Mouse (Mus musculus): Measurements from ENCODE around the gene Arid4a.

The Arid4a gene

DNA sequence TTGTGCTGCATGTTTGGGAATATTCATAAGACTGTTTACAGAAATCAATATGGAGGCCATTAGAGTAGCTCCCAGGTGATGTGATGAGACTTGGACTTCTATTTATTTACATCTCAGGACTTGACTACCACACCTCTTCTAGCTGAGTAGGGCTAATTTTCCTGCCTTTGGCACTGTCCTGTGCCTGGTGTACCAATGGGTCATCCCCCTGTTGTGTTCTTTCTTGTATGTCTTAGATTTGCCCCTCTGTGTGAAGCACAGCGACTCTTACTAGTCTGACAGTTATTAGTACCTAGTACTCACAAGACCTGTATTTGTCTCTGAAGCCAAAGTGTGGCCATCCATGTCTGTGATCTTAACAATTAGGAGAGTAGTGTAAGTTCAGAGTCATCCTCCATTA lies 26.7 kb downstream of the Arid4a start:
- Histone ChIP-seq H3K36me3 (ENCODE audit: insufficient read depth, low read length) (peaks cover 80% of the 10 kb centered on the region), H3K4me3 (replicated peaks; ENCODE audit: low read length) (no peak overlapping the region), H3K4me1 (replicated peaks; ENCODE audit: low read depth, low read length) (peaks cover 41% of the 10 kb centered on the region), H3K9me3 (ENCODE audit: low read length) (no peaks in the 10 kb centered on the region), H3K27me3 (ENCODE audit: insufficient read depth, low read length) (no peaks in the 10 kb centered on the region)
- TF ChIP-seq NANOG (IDR thresholded peaks at IDR 0.05; ENCODE audit: borderline replicate concordance, low read length), result no peak
- TF ChIP-seq POU5F1 (IDR thresholded peaks at IDR 0.05; ENCODE audit: borderline replicate concordance, low read length), result no peak
- no peak for TF ChIP-seq CTCF (conservative IDR thresholded peaks at IDR 0.05; ENCODE audit: low read length)

DNA sequence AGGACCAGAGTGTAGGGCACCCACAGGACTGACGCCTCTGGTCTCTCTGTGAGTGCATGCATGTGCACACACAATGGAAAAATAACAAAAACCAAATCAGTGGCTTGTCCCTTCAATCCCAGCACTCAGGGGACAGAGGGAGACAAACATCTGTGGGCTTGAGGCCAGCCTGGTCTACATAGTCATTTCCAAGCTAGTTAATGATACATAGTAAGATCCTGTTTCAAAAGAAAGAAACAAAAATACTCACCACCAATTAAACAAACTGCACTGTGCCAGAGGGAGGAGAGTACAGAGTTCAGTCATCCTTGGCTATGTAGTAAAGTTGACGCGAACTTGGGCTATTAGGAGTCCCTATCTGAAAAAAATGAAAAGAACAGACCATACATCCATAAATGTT lies 27.8 kb downstream of the Arid4a start:
- Histone ChIP-seq H3K4me3 (replicated peaks; ENCODE audit: low read length) (no peak overlapping the region), H3K36me3 (ENCODE audit: insufficient read depth, low read length) (peaks cover 81% of the 10 kb centered on the region), H3K27me3 (ENCODE audit: insufficient read depth, low read length) (no peaks in the 10 kb centered on the region), H3K9me3 (ENCODE audit: low read length) (no peaks in the 10 kb centered on the region), H3K4me1 (replicated peaks; ENCODE audit: low read depth, low read length) (peaks cover 43% of the 10 kb centered on the region)
- no peak for TF ChIP-seq NANOG (IDR thresholded peaks at IDR 0.05; ENCODE audit: borderline replicate concordance, low read length)
- TF ChIP-seq CTCF (conservative IDR thresholded peaks at IDR 0.05; ENCODE audit: low read length), result no peak
- no peak for TF ChIP-seq POU5F1 (IDR thresholded peaks at IDR 0.05; ENCODE audit: borderline replicate concordance, low read length)

DNA sequence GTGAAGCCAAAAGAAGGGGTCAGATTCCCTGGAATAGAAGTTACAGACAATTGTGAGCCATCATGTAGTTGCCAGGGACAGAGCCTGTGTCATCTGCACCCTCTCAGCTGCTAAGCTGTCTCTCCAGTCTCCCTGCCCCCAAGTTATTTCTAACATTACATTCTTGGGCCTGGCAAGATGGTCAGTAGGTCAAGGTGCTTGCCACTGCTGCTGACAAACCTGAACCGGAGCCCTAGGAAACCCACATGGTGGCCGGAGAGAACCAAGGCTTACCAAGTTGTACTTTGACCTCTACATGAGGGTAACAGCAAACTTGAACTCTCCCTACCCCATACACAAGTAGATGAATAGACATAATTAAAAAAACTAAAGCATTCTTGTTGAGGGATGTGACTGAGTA lies 28.7 kb downstream of the Arid4a start:
- Histone ChIP-seq H3K36me3 (ENCODE audit: insufficient read depth, low read length) (peaks cover 77% of the 10 kb centered on the region), H3K9me3 (ENCODE audit: low read length) (no peaks in the 10 kb centered on the region), H3K4me1 (replicated peaks; ENCODE audit: low read depth, low read length) (peaks cover 37% of the 10 kb centered on the region), H3K4me3 (replicated peaks; ENCODE audit: low read length) (no peak overlapping the region), H3K27me3 (ENCODE audit: insufficient read depth, low read length) (no peaks in the 10 kb centered on the region)
- TF ChIP-seq CTCF (conservative IDR thresholded peaks at IDR 0.05; ENCODE audit: low read length) (no peak), POU5F1 (IDR thresholded peaks at IDR 0.05; ENCODE audit: borderline replicate concordance, low read length) (no peak), NANOG (IDR thresholded peaks at IDR 0.05; ENCODE audit: borderline replicate concordance, low read length) (no peak)

DNA sequence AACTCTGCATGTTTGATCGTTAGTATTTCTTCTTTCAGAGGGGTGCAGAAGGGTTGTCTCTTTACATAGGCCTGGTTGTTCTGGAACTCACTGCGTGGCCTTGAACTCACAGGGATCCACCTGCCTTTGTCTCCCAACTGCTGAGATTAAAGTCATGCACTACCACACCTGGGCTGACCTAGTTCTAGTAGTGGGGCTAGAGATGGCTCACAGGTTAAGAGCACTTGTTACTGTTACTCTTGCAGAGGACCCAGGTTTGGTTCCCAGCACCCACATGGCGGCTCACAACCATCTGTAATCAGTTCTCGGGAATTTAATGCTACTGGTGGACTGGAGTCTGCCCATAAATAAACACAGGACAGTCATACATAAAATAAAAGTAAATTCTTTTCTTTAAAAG lies 30.7 kb downstream of the Arid4a start:
- no peak overlapping the region for H3K4me3 ChIP-seq (replicated peaks; ENCODE audit: low read length)
- H3K36me3 ChIP-seq (ENCODE audit: insufficient read depth, low read length), result peaks cover 64% of the 10 kb centered on the region
- peaks cover 20% of the 10 kb centered on the region for H3K4me1 ChIP-seq (replicated peaks; ENCODE audit: low read depth, low read length)
- TF ChIP-seq CTCF (conservative IDR thresholded peaks at IDR 0.05; ENCODE audit: low read length) (no peak), POU5F1 (IDR thresholded peaks at IDR 0.05; ENCODE audit: borderline replicate concordance, low read length) (no peak), NANOG (IDR thresholded peaks at IDR 0.05; ENCODE audit: borderline replicate concordance, low read length) (no peak)
- H3K9me3 ChIP-seq (ENCODE audit: low read length), result no peaks in the 10 kb centered on the region
- H3K27me3 ChIP-seq (ENCODE audit: insufficient read depth, low read length), result no peaks in the 10 kb centered on the region

- TF ChIP-seq NANOG (IDR thresholded peaks at IDR 0.05; ENCODE audit: borderline replicate concordance, low read length) (no peak), POU5F1 (IDR thresholded peaks at IDR 0.05; ENCODE audit: borderline replicate concordance, low read length) (no peak), CTCF (conservative IDR thresholded peaks at IDR 0.05; ENCODE audit: low read length) (no peak)
- H3K27me3 ChIP-seq (ENCODE audit: insufficient read depth, low read length), result no peaks in the 10 kb centered on the region
- H3K4me1 ChIP-seq (replicated peaks; ENCODE audit: low read depth, low read length), result peaks cover 17% of the 10 kb centered on the region
- H3K9me3 ChIP-seq (ENCODE audit: low read length), result no peaks in the 10 kb centered on the region
- H3K4me3 ChIP-seq (replicated peaks; ENCODE audit: low read length), result no peak overlapping the region
- H3K36me3 ChIP-seq (ENCODE audit: insufficient read depth, low read length), result peaks cover 57% of the 10 kb centered on the region
Measured at GRCm38 (mm10) chr12:71047473-71048078, 31.8 kb downstream of the Arid4a start.

GRCm38 (mm10) chr12:71048117-71048516 lies 32.3 kb downstream of the Arid4a start:
- H3K4me3 ChIP-seq (replicated peaks; ENCODE audit: low read length), result no peak overlapping the region
- no peaks in the 10 kb centered on the region for H3K27me3 ChIP-seq (ENCODE audit: insufficient read depth, low read length)
- H3K9me3 ChIP-seq (ENCODE audit: low read length), result no peaks in the 10 kb centered on the region
- TF ChIP-seq NANOG (IDR thresholded peaks at IDR 0.05; ENCODE audit: borderline replicate concordance, low read length), result no peak
- TF ChIP-seq CTCF (conservative IDR thresholded peaks at IDR 0.05; ENCODE audit: low read length), result no peak
- no peak for TF ChIP-seq POU5F1 (IDR thresholded peaks at IDR 0.05; ENCODE audit: borderline replicate concordance, low read length)
- peaks cover 22% of the 10 kb centered on the region for H3K4me1 ChIP-seq (replicated peaks; ENCODE audit: low read depth, low read length)
- peaks cover 54% of the 10 kb centered on the region for H3K36me3 ChIP-seq (ENCODE audit: insufficient read depth, low read length)

- Histone ChIP-seq H3K36me3 (ENCODE audit: insufficient read depth, low read length) (peaks cover 49% of the 10 kb centered on the region), H3K27me3 (ENCODE audit: insufficient read depth, low read length) (no peaks in the 10 kb centered on the region), H3K4me3 (replicated peaks; ENCODE audit: low read length) (no peak overlapping the region), H3K4me1 (replicated peaks; ENCODE audit: low read depth, low read length) (peaks cover 27% of the 10 kb centered on the region), H3K9me3 (ENCODE audit: low read length) (no peaks in the 10 kb centered on the region)
- TF ChIP-seq NANOG (IDR thresholded peaks at IDR 0.05; ENCODE audit: borderline replicate concordance, low read length) (no peak), CTCF (conservative IDR thresholded peaks at IDR 0.05; ENCODE audit: low read length) (no peak), POU5F1 (IDR thresholded peaks at IDR 0.05; ENCODE audit: borderline replicate concordance, low read length) (no peak)
Measured at GRCm38 (mm10) chr12:71048561-71048960, 32.8 kb downstream of the Arid4a start.

DNA sequence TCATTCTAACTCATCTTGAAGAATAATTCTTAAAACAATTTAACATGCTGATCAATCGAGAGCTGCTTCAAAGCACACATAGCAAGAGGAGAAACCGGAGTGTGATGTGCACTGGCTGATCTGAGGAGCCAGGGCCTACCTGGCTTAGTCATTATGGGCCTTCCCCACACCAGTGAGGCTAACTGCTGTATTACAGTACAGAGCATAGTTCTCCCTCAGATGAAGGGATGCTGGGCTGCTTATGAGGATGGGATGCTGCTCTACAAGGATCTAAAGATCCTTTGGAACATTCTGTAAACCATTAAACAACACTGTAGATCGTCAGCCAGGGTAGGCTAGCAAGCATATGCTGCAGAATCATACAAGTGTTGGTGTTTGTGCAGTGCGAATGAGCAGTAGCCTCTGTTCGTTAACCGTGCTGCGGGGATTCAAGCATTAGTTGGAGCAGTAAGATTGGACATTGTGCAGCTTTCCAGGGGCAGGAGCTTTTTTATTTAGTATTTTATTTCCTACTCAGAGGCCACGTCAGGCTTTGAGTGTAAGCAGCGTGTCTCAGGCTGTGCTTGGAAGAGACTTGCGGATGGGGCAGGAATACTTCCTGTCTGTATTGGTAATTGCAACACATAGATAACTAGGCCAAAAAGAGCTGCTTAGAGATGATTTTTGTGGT lies 33.9 kb downstream of the Arid4a start:
- TF ChIP-seq POU5F1 (IDR thresholded peaks at IDR 0.05; ENCODE audit: borderline replicate concordance, low read length), result no peak
- no peak for TF ChIP-seq CTCF (conservative IDR thresholded peaks at IDR 0.05; ENCODE audit: low read length)
- TF ChIP-seq NANOG (IDR thresholded peaks at IDR 0.05; ENCODE audit: borderline replicate concordance, low read length), result no peak
- H3K4me3 ChIP-seq (replicated peaks; ENCODE audit: low read length), result no peak overlapping the region
- peaks cover 41% of the 10 kb centered on the region for H3K36me3 ChIP-seq (ENCODE audit: insufficient read depth, low read length)
- H3K27me3 ChIP-seq (ENCODE audit: insufficient read depth, low read length), result no peaks in the 10 kb centered on the region
- H3K4me1 ChIP-seq (replicated peaks; ENCODE audit: low read depth, low read length), result peaks cover 36% of the 10 kb centered on the region
- H3K9me3 ChIP-seq (ENCODE audit: low read length), result no peaks in the 10 kb centered on the region

Data from E14TG2a.4 (cell line).